Mouse (Mus musculus): Measurements from ENCODE around the gene Pknox2. TPM values are rescaled to one million over a fixed set of nuclear protein-coding genes. Genes with fewer than 3 reads are reported as not detected.

Gene Pknox2
- total RNA-seq, 1 experiment from 2014 or later = not detected

- peak; percentile 46 to 61; a peak in 3 of 4 replicates for ATAC-seq (replicated peaks in 1 of 2; ENCODE audit: insufficient read depth in 1 of 2, low FRiP score in 2 of 2, low TSS enrichment in 1 of 2, low read depth in 1 of 2, poor library complexity in 2 of 2, severe bottlenecking in 2 of 2)
These were observed 252.1 kb downstream of the Pknox2 start for GRCm38 (mm10) chr9:36895009-36895693.

GRCm38 (mm10) chr9:36894242-36894641 is 253.0 kb downstream of the Pknox2 start:
- no peak for ATAC-seq (replicated peaks in 1 of 2; ENCODE audit: insufficient read depth in 1 of 2, low FRiP score in 2 of 2, low TSS enrichment in 1 of 2, low read depth in 1 of 2, poor library complexity in 2 of 2, severe bottlenecking in 2 of 2)

DNA sequence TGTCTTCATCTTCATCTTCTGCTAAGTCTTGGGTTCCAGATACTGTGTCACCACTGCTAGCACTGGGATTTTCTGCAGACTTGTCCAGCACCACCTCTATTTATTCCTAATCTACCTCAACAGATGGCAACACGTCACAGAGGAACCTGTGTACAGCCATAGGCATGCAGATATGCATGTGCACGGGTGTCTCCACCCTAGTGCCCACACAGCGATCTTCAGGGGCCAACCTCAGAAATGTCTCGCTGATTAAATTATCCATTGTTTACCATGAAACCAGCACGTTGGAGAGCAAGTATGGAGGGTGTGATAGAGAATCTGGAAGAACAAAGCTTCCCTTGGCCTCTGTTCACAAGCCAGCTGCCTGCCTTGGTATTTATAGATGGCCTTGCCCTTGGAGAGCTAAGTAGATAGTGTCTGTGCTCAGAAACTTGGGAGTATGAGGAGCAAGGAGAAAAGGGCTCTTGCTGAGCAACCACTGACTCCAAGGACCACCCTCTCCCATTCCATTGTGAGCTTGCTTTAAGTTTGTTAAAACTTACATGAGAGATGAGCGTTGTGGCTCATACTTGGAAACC is 253.7 kb downstream of the Pknox2 start:
- ATAC-seq (replicated peaks in 1 of 2; ENCODE audit: insufficient read depth in 1 of 2, low FRiP score in 2 of 2, low TSS enrichment in 1 of 2, low read depth in 1 of 2, poor library complexity in 2 of 2, severe bottlenecking in 2 of 2) = no peak

DNA sequence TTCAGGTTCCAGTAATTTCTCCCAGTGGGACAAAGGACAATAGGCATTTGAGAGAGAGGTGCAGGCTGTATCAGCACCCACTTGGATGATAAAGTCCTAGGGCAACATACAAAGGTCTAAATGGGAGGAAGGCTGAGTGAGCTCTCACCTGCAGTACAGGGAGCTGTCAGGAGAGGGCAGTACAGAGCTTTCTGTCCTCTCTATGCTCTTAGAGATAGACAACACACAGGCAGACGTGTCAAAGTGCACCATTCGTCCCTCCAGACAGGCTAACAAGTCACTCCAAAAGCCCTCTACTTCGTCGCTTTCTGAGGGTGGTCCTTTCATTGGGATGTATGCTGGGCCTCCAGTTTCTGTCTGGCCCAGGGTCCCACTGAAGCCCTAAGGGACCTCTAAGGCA is 256.7 kb downstream of the Pknox2 start:
- ATAC-seq (replicated peaks in 1 of 2; ENCODE audit: insufficient read depth in 1 of 2, low FRiP score in 2 of 2, low TSS enrichment in 1 of 2, low read depth in 1 of 2, poor library complexity in 2 of 2, severe bottlenecking in 2 of 2) = peak in 1 of 2 experiments; percentile 75; a peak in 1 of 4 replicates

- ATAC-seq (replicated peaks in 1 of 2; ENCODE audit: insufficient read depth in 1 of 2, low FRiP score in 2 of 2, low TSS enrichment in 1 of 2, low read depth in 1 of 2, poor library complexity in 2 of 2, severe bottlenecking in 2 of 2) = no peak
These were observed 262.0 kb downstream of the Pknox2 start for GRCm38 (mm10) chr9:36885237-36885636.

- ATAC-seq (replicated peaks in 1 of 2; ENCODE audit: insufficient read depth in 1 of 2, low FRiP score in 2 of 2, low TSS enrichment in 1 of 2, low read depth in 1 of 2, poor library complexity in 2 of 2, severe bottlenecking in 2 of 2) = no peak
These were observed 263.6 kb downstream of the Pknox2 start for GRCm38 (mm10) chr9:36883569-36883968.

DNA sequence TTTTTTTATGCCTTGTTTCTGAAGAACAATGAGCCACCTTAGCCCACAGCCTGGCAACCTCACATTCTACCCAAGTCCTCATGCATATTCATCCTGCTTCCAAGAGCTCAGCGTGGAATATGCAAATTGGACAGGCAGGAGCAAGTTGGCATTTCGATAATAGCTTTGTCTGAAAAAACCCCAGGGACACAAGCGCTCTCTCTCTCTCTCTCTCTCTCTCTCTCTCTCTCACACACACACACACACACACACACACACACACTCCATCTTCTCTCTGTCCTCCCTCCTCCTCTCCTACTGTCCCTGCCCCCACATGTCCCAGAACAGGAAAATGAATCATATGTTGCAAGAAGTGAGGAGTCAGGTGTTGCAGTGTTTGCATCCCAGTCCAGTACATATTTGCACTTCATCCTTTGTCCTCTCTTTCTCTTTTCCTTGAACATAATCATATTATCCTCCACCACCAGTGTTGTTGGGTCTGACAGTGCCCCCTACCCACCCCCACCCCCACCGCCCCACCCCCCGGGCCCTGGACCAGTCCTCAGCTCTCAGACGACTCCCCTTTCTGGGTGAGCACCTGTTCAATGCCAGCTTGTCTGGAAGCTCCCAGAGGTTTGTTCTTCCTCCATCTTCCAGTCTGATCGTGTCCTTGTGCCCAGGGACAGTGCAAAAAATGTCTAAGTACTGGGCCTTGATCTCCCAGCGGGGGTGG is 265.0 kb downstream of the Pknox2 start:
- no peak for ATAC-seq (replicated peaks in 1 of 2; ENCODE audit: insufficient read depth in 1 of 2, low FRiP score in 2 of 2, low TSS enrichment in 1 of 2, low read depth in 1 of 2, poor library complexity in 2 of 2, severe bottlenecking in 2 of 2)

- ATAC-seq (replicated peaks in 1 of 2; ENCODE audit: insufficient read depth in 1 of 2, low FRiP score in 2 of 2, low TSS enrichment in 1 of 2, low read depth in 1 of 2, poor library complexity in 2 of 2, severe bottlenecking in 2 of 2) = no peak
These were observed 265.6 kb downstream of the Pknox2 start for GRCm38 (mm10) chr9:36881615-36882014.

DNA sequence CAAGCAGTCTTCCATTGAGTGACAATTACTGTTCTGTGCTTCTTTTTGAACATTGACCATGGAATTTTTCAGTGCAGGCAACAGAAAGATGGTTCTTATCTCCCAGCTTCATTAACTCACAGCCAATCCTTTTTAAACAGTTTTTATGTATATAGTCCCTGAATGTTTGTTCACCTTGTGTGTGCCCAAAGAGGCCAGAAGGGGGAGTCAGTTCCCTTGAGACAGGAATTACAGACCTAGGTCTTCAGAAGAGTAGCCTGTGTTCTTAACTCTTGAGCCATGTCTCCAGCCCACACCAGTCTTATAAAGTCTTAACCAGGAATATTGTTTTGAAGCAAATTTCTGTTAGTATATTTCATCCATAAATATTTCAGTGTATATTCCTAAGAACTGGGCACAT is 270.4 kb downstream of the Pknox2 start:
- no peak for ATAC-seq (replicated peaks in 1 of 2; ENCODE audit: insufficient read depth in 1 of 2, low FRiP score in 2 of 2, low TSS enrichment in 1 of 2, low read depth in 1 of 2, poor library complexity in 2 of 2, severe bottlenecking in 2 of 2)

DNA sequence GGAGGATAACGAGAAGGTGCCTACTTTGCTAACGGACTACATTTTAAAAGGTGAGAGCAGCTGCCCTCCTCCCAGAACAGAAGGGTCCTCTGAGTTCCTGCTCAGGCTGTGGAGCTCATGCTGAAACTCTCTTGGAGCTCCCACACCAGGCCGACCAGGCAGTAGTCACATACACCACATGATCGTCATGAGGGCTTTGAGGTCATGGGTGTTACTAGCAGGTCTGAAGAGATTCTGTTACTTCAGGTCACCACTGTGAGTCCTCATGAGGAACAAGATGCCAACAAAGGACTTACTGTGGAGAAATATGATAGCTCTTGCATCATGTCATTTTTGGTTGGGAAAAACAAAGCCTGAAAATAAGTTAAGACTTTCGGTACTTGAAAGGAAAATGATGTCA is 270.9 kb downstream of the Pknox2 start:
- no peak for ATAC-seq (replicated peaks in 1 of 2; ENCODE audit: insufficient read depth in 1 of 2, low FRiP score in 2 of 2, low TSS enrichment in 1 of 2, low read depth in 1 of 2, poor library complexity in 2 of 2, severe bottlenecking in 2 of 2)

GRCm38 (mm10) chr9:36873796-36874195 is 273.4 kb downstream of the Pknox2 start:
- ATAC-seq (replicated peaks in 1 of 2; ENCODE audit: insufficient read depth in 1 of 2, low FRiP score in 2 of 2, low TSS enrichment in 1 of 2, low read depth in 1 of 2, poor library complexity in 2 of 2, severe bottlenecking in 2 of 2) = no peak

DNA sequence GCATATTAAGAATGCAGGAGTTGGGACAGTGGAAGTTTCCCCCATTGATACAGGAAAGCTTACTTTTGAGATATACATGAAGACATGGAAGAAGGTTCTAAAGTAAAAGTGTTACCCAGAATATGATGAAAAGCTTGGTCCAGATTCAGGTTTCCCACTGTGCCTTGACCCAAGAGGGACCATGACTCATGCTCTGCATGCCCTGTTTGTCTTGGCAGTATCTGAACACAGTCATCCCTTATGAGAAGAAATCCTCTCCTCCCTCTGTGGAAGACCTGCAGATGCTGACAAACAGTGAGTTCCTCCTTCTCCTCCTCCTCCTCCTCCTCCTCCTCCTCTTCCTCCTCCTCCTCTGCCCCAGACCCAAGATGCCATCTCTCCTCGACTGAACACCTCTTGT is 276.9 kb downstream of the Pknox2 start:
- ATAC-seq (replicated peaks in 1 of 2; ENCODE audit: insufficient read depth in 1 of 2, low FRiP score in 2 of 2, low TSS enrichment in 1 of 2, low read depth in 1 of 2, poor library complexity in 2 of 2, severe bottlenecking in 2 of 2) = no peak

DNA sequence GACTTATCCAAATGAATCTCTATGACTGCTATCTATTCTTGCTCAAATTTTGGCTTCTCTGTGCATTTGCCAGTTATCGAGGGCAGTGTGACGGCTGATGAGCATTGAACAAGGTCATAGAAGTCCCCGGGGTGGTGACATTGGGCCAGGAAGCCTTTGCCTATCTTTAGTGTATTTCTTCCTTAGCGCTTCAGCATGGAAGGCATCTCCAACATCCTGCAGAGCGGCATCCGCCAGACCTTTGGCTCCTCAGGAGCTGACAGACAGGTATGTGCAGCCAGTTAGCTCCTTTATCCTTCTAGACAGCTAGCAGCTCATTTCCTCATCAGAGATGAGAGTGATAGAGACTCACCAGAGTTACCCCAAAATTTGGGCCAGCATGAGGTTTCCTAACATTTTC is 278.5 kb downstream of the Pknox2 start:
- no peak for ATAC-seq (replicated peaks in 1 of 2; ENCODE audit: insufficient read depth in 1 of 2, low FRiP score in 2 of 2, low TSS enrichment in 1 of 2, low read depth in 1 of 2, poor library complexity in 2 of 2, severe bottlenecking in 2 of 2)

- ATAC-seq (replicated peaks in 1 of 2; ENCODE audit: insufficient read depth in 1 of 2, low FRiP score in 2 of 2, low TSS enrichment in 1 of 2, low read depth in 1 of 2, poor library complexity in 2 of 2, severe bottlenecking in 2 of 2) = no peak
These were observed 282.1 kb downstream of the Pknox2 start for GRCm38 (mm10) chr9:36864862-36865813.

GRCm38 (mm10) chr9:36863694-36864093 is 283.5 kb downstream of the Pknox2 start:
- ATAC-seq (replicated peaks in 1 of 2; ENCODE audit: insufficient read depth in 1 of 2, low FRiP score in 2 of 2, low TSS enrichment in 1 of 2, low read depth in 1 of 2, poor library complexity in 2 of 2, severe bottlenecking in 2 of 2) = no peak

GRCm38 (mm10) chr9:36862576-36862975 is 284.6 kb downstream of the Pknox2 start:
- ATAC-seq (replicated peaks in 1 of 2; ENCODE audit: insufficient read depth in 1 of 2, low FRiP score in 2 of 2, low TSS enrichment in 1 of 2, low read depth in 1 of 2, poor library complexity in 2 of 2, severe bottlenecking in 2 of 2) = no peak

DNA sequence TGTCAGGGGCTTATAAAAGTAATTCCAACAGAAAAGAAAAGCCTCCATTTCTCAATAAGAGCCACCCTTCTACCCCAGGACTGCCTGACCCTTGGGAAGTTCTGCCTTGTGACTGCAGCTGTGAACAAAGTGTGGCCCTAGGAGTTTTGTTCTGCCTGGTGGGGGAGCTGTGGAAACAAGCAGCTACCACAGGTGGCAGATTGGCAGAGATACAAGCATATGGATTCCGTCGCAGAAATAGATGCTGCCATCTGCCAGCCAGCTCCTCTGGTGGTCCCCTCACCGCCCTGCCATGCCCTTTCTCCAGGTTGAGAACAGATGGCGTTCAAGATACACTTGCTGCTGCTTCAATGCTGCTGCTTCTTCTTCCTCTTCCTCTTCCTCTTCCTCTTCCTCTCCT is 288.5 kb downstream of the Pknox2 start:
- ATAC-seq (replicated peaks in 1 of 2; ENCODE audit: insufficient read depth in 1 of 2, low FRiP score in 2 of 2, low TSS enrichment in 1 of 2, low read depth in 1 of 2, poor library complexity in 2 of 2, severe bottlenecking in 2 of 2) = no peak
